Mouse (Mus musculus) adrenal gland, postnatal 4 days (tissue): ENCODE results near the gene Tef. TPM values are rescaled to one million over a fixed set of nuclear protein-coding genes. Genes with fewer than 3 reads are reported as not detected.

ENCODE experiments used
- DNase-seq, 2 experiments: peaks; one replicate each; pipeline ENCODE4 v3.0.0; 2021 to 2022; ENCODE audit warnings: low spot score in 2 of 2, mixed read lengths in 2 of 2
- total RNA-seq, 2 experiments: library from RNA; stranded (reverse); gene quantifications; 2 replicates each; pipeline ENCODE4 v1.2.3; 2021

Gene Tef
- total RNA-seq, 2 experiments from 2014 or later, result 84.6 to 86.1 TPM

DNA sequence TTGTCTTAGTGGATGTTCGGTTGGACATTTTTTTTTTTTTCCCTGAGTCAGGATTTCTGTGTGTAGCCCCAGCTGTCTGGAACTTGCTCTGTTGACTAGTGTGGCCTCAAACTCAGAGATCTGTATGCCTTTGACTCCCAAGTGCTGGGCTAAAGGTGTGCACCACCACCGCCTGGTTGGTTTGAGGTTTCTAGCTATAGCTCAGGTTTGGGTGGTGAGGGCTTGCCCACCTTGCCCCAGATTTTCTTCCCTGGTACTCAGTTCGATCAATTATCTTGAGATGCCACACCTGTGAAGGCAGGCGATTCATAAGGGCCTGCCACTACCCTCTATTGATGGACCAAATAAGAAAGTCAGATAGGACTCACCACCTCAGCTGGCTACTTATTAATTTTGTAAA lies 44.9 kb downstream of the Tef start:
- DNase-seq, result no peak

DNA sequence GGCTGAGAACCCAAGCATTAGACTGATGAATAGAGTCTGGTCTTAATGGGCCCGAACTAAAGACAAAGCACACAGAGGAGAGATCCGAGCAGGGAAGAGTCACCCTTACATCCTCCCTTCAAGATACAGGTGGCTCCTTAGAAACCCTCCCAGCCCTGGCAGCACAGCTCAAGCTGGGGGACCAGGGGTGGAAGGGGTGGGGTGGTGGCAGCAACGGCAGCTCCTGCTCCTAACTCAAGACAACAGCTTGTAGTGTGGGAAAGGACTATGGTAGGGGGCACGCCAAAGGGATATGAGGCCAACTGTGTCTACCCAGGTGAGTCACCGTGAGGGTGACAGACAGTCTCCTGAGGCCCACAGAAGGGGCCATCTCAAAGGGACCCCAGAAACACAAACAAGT lies 45.6 kb downstream of the Tef start:
- no peak for DNase-seq

DNA sequence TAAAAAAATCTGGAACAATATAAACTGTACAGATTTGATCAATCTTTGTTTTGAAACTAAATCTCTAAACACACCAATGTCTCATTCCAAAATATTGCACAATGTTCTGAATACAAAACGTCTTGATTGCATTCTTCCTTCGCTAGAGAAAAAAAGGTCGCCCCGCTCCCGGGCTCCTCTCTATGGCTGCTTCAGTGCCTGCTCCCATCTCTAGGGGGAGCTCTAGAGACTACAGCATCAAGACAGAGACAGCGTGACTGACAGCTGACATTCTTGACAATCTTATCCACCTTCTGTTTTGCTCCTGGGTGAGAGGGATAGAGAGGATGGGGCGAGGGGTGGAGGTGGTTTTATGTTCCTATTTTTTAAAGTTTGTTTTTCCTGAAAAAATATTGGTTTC lies 46.1 kb downstream of the Tef start:
- DNase-seq, result no peak

DNA sequence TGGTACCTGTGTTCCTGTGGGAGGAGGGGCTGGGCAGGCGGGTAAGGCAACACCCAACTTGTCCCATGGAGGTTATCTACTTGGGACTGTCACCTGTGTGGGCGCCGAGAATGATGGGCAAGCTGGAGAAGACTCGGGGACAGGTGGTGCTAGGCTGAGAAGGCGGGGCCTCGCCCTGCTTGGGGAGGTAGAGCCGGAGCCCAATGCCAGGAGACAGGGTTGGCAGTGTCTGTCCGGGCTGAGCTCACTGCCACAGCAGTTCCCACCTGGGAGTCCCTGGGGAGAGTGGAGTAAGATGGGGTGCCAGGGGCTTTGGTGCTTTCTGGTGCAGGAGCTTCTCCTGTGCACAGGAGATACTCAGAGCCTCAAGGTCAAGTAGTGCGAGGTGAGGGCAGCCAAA lies 46.9 kb downstream of the Tef start:
- no peak for DNase-seq

DNA sequence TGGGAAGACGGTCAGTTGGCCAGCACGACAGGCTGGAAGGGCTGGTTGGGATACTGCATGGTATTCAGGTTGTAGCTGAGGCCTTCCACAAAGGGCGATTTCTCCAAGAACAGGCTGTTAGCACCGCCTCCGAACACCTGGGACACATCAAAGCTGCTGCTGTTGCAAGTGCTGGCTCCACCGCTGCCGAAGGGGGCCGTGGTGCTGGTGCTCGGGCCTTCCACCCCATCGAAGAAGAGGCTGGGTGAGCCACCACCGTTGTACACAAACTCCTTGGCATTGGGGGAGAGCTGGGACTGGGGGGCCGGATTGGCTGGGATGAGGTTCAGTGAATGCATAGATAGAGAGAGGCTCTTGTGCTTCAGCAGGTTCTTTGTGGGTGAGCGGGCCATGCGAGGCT lies 48.5 kb downstream of the Tef start:
- no peak for DNase-seq

DNA sequence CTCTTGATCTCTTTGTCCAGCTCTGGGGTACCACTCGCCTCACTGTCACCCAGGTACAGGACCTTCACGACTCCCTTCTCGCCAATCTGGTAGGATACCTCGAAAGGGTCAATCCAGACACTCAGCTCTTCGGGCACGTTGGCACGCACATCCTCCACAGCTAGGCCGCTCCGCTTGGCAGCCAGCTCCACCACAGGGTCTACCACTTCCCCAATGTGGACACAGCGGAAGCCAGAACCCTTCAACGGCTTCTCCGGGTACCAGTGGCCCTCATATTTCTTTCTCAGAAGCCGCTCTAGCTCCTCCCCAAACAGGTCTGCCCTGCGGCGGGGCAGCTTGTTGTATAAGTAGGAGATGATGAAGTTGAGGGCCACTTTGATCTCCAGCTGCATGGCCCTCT lies 49.2 kb downstream of the Tef start:
- no peak for DNase-seq

DNA sequence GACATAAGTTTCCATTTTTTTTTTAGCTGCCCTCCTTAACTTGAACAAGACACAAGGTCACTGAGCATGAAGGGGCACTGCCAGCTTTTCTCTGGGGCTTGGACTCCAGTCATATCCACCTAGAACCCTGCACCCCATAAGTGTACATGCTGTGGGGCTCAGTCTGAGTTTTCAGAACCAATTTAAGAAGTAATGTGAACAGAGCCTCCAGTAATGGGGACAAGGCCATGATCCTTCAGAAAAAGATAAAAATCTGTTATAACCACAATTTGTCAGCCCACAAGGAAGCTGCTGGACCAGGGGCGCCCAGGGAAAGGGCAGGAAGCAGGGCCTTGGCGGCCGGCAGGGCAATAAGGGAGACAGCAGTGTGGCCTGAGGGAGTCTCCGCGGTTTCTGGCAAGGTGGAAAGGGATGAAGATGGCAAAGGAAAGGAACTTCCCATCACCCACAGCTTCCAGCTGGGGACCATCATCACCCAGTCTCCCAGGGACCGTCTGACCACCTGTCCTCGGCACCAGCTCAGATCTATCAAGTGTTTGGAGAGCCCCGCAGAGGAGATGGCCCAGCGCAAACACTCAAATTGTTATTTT lies 50.3 kb downstream of the Tef start:
- no peak for DNase-seq

DNA sequence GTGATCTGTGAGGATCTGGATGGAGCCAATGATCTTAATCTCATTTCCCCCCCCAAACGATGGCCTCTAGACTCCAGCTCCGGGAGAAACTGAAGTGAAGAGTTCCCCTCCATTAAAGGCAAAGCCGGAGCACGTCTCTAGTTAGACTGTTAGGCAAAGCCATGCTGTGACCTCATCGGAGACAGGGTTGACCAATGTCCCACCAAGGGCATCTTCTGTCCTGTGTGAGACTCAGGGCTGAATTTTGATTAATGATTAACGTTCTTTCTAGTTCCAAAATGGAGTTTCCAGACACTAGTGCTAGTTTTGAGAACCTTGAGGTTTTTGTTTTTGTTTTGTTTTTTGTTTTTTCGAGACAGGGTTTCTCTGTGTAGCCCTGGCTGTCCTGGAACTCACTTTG lies 50.9 kb downstream of the Tef start:
- no peak for DNase-seq

DNA sequence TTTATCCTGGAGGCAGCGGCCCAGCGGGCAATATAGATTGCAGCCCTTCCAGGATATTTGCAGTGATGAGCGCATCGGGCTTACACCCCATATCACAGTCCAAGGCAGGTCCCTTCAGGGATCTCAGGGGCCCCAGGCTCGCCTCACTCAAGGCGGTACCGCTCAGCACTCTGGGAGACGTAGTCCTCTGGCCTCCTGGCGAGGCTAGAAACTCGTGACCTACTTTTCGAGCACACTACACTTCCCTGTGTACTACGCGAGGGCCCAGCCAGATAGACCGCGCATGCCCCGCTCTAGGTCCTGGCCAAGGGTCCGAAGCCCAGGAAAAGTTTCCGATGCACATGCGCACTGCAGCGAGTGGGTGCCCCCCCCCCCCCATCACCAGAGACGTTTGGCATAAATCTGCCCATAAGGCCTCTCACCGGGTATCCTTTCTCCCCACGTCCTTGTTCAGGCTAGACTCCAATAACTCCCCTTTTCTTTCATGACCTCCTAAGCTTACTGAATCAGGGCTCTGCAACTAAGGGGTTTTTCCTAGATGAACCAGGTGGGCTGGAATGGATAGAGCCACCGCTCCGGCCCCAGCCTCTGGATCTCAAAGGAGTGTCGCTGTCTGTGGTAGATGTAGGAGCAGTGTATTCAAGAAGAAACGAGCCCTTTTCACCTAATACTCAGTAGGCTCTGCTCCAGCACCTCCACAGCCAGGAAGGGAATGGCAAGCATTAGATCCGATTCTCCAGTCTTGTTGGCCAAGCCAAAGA lies 54.0 kb downstream of the Tef start:
- DNase-seq, result peak; percentile 60 to 68

DNA sequence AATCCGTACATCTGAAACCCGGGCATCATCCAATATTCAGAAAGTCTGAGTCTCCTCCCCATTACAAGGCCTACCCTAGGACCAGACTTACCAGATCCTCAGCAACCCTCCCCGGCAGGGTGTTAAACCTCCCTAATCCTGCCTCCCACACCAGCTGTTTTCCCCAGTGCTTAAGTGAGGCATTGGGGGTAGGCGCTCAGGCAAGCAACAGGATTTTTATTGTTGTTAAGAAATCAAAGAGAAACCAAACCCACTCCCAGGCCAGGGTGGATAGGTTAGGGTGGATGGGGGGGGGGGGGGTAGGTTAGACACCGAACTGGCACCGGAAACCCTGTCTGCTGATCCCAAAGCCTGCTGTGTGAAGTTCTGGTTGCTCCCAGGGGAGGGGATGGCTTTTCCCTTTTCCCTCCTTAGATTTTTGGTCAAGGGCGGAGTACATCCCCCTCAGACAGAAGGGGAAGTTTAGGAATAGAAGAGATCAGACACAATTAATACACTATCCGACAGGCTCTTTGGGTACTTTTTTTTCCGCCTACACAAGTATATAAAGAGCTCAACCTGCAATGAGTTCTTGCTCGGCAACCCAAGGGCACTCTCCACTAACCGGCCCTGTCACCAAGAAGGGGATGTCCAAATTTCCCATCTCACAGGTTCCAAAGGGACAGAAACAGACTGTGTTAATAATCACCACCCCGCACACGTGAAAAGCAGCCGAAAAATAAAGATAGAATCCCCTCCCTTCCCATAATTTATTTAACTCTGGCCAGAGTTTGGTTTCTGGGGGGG lies 54.9 kb downstream of the Tef start:
- DNase-seq, result no peak

DNA sequence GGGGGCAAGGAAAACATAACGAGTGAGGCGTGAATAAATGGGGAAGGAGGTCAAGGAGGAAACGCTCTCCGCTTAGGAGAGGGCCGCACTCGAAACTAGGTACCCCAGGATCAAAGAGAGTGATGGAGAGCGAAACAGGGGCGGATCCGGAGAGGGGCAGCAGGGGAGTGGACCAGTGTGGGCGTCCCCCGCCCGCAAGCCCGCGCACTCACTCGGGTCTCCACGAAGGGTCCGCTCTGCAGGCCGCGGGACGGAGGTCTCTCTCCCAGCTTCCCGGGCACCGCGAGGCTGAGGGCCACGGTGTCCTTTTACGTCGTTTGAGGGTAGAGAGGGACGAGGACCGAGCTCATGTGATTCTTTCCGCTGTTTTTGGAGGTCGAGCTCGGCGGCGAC lies 55.5 kb downstream of the Tef start:
- no peak for DNase-seq

DNA sequence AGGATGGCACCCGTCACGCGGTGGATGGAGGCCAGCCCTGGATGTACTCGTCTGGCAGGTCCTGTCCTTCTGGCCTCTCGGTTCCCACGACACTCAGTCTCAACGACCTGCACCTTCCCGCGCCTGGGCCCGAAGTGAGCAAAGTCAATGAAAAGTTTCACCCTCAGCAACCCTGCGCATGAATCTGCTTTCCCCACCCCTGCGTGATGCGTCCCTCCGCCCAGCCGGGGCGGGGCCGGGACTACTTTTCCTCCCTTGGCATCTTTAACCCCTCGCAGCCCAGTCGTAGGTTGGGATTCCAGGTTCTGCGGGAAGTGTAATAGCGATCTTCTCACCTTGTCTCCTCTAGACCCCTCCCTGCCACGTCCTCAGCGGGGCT lies 55.9 kb downstream of the Tef start:
- peak; percentile 86 to 89 for DNase-seq

DNA sequence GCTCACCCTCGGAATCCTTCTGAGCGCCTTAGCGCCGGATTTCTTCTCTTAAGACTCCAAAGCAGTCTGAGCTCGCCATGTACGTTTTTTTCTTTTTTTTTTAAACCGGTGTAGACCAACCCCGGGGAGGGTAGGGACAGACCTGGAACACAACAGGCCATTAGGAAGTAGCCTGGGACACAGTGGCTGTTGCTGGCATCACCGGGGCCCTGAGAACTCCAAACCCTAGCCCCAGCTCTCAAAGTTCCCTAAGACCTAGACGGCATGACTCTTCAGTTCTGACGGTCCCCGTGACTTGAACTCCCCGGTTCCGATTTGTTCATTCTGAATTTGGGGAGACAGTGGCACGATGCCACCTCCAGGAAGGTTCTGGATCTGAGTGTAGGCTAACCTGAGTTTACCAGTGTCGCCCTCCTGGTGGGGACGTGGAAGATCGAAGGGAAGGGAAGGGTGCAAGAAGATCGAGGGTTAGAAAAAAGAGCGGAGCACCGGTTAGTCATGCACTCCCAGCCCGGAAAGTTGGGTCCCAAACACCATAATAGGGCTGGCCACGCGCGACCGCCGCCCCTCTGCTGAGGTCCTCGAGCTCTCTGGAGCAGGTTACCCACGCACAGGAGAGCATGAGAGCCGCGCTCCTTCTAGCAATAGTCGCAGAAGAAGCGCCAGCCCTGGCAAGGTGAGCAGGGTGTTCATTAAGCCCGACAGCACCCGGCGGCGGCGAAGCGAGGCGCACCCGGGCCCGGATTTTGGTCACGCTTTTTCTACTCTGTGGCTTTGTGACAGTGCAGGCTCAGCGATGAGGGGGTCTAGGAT lies 56.5 kb downstream of the Tef start, which contains the start of gene Tob2:
Tob2 (minus strand) TSS at position 280 of the 813 bp plus-strand sequence.
- DNase-seq, result peak in 1 of 2 experiments; percentile 31

DNA sequence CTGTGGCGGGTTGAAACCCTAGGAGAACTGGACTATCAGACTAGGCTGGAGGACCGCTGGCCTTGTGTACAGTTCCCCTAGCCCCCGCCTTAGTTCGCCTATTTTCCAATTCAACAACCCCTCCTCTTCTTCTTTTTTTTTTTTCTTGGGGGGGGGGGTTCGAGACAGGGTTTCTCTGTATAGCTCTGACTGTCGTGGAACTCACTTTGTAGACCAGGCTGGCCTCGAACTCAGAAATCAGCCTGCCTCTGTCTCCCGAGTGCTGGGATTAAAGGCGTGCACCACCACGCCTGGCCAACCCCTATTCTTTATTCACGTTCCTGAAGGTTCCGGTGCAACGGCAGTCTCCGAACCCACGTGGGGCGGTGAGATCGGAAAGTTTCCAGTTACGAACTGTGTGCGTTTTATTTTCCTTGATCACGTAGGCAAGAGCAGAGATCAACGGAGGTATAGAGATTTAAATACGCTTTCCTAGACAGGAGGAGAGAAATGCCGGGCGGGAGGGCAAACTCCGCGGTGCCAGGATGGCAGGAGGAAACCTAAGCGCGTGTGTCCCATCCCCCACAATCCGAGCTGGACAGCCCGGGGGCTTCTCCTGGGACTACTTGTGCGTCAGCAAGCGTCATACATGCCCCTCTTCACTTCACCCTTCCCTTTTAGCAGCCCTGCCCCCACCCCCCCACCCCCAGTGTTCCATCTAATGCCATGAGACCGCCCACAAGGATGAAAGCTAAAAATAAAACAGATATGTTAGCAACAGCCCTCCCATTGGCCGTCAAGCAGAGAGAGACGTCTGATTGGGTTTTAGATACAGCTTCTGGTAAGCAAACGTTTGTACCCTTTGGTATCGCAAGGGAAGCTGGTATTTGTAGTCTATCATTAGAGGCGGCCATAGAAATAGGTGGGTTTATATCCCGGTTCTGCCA lies 57.4 kb downstream of the Tef start:
- DNase-seq, result peak in 1 of 2 experiments; percentile 67

DNA sequence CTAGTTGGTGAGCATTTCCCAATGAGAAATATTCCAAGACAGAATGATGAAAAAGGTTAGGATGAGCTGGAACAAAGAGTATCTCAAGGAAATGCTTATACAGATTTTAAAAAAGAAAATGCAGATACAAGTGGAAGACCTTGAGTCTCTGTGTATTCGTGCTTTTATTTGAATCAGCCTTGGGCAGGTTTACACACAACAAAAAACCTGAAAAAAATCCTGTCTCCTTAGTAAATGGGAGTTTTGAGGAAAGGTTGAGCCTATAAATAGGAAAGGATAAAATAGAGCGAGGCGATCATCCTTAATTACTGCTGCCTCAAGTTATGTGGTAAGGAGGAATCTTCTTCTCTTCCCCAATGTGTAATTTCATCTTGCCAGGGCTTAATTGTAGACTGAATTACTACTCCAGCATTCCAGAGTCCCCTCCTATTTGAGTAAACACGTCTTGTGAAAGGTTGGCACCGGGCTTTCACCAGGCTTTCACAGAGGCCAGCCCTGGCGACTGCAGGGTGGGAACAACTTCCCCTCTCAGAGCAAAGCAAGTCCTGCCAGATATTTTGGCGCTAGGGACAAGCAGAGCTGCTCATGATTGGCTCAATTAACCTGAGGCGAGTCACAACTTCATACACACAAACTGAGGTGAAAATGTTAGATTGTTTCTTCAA lies 58.4 kb downstream of the Tef start:
- no peak for DNase-seq

DNA sequence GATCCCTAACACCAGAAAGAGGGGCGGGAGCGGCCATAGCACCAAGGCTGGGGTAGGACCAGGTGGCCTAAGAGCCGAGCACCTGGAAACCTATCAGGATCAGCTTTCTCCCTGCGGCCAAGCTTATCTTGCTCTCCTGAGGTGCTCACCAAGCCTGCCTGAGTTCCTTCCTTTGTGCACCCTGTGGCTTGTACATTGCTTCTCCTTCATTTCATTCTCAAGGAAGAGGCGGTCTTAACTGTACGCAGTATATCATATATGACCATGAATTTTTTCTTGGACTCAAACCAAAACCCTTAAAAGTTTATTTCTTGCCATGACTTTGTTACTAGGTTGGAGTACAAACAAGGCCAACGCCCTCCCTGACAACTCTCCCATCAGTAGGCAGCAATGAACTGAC lies 62.0 kb downstream of the Tef start:
- no peak for DNase-seq

DNA sequence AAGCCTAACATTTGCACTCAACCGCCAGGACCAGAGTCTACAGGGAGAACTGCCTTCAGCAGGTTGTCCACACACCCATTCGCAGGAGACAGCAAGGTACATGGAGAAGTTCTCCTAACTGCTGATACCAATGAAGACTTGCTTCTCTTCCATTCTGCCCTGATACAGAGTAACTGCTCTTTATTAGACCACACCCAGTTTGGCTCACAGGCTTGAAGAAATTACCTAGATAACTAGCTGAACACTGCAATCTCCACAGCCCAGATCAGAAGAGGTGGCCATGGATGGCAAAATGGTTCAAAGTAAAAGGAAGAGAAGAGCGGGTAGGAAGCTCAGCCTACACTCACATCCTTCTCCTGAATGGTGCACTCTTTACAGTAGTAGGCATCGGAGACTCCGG lies 67.8 kb downstream of the Tef start:
- DNase-seq, result no peak

DNA sequence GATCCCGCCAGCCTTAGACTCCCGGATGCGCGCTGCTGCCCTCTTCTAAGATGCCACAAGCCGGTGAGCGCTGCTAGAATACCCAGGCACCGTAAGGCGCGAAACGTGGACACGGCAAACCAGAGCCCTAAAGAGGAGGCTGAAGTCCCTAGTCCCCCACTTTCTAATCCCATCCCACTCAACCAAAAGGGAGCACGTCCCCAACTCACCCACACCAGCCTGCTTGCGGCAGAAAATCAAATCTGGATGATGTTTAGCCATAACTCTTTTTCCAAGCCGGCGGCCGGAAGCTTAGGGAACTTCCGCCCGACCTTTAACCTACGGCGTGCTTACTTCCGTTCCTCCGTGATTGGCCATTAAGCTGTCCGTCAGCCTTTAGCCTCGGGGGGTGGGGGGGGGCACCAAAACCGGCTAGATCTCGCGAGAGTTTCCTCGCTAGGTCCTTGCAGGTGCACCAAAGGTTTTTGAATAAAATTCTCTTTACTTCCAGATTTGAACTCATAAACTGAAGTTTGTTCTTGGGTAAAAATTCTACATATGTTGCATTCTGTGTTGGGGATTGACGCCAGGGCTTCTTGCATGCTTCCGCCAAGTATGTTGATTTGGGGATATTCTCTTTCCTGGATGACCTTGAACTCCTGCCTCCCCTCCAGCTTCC lies 69.5 kb downstream of the Tef start, which contains the start of gene Phf5a:
Phf5a (minus strand) TSS at position 308 of the 658 bp plus-strand sequence.
- peak in 1 of 2 experiments; percentile 63 for DNase-seq
